Mouse (Mus musculus) monocyte, adult 5-6 weeks (primary cell): ENCODE measurements around the gene Ttc7b. TPM values are rescaled to one million over a fixed set of nuclear protein-coding genes. Genes with fewer than 3 reads are reported as not detected.

Experiments
- ATAC-seq: fragments of 153-309, 156-312 bp; replicated peaks from 2 replicates; pipeline ENCODE4 v1.8.0; 2017; ENCODE audit warnings: mild to moderate bottlenecking; ENCODE audit not compliant: low TSS enrichment, insufficient number of reproducible peaks, severe bottlenecking, poor library complexity, low FRiP score
- total RNA-seq: library from RNA; stranded (forward); fragments of 200-1000, 200-491, 200-594 nt; gene quantifications from 3 replicates; pipeline ENCODE4 v1.2.3, GENCODE M21; 2017

The Ttc7b gene
- total RNA-seq, 1 experiment from 2014 or later, result 49.1 TPM

- ATAC-seq, result no peak
Measured at GRCm38 (mm10) chr12:100435763-100436162, 84.9 kb downstream of the Ttc7b start.

- peak; percentile 52; the same call in 1 of the 2 replicates for ATAC-seq
Measured at GRCm38 (mm10) chr12:100431830-100432229, 88.8 kb downstream of the Ttc7b start.

GRCm38 (mm10) chr12:100429414-100430114 lies 91.1 kb downstream of the Ttc7b start:
- no peak for ATAC-seq

- no peak for ATAC-seq
Measured at GRCm38 (mm10) chr12:100428183-100428582, 92.4 kb downstream of the Ttc7b start.

GRCm38 (mm10) chr12:100426212-100426611 lies 94.4 kb downstream of the Ttc7b start:
- ATAC-seq, result peak; percentile 60

- ATAC-seq, result no peak
Measured at GRCm38 (mm10) chr12:100425028-100425427, 95.6 kb downstream of the Ttc7b start.

GRCm38 (mm10) chr12:100422286-100422820 lies 98.3 kb downstream of the Ttc7b start:
- ATAC-seq, result peak; percentile 60

- ATAC-seq, result peak; percentile 20
Measured at GRCm38 (mm10) chr12:100421538-100421937, 99.1 kb downstream of the Ttc7b start.

GRCm38 (mm10) chr12:100420903-100421302 lies 99.7 kb downstream of the Ttc7b start:
- peak; percentile 65 for ATAC-seq

- ATAC-seq, result no peak
Measured at GRCm38 (mm10) chr12:100419946-100420874, 100.4 kb downstream of the Ttc7b start.

- ATAC-seq, result no peak
Measured at GRCm38 (mm10) chr12:100415802-100416201, 104.8 kb downstream of the Ttc7b start.

GRCm38 (mm10) chr12:100414717-100415398 lies 105.8 kb downstream of the Ttc7b start:
- no peak for ATAC-seq

GRCm38 (mm10) chr12:100408714-100409113 lies 111.9 kb downstream of the Ttc7b start:
- ATAC-seq, result no peak

GRCm38 (mm10) chr12:100408143-100408542 lies 112.5 kb downstream of the Ttc7b start:
- ATAC-seq, result no peak

GRCm38 (mm10) chr12:100407371-100407770 lies 113.3 kb downstream of the Ttc7b start:
- no peak for ATAC-seq

- no peak for ATAC-seq
Measured at GRCm38 (mm10) chr12:100406094-100406493, 114.5 kb downstream of the Ttc7b start.

GRCm38 (mm10) chr12:100405512-100406030 lies 115.1 kb downstream of the Ttc7b start:
- no peak for ATAC-seq

GRCm38 (mm10) chr12:100404430-100404829 lies 116.2 kb downstream of the Ttc7b start:
- no peak for ATAC-seq

- ATAC-seq, result no peak
Measured at GRCm38 (mm10) chr12:100403005-100403324, 117.7 kb downstream of the Ttc7b start.
